Mouse (Mus musculus) erythroblast, embryonic 14.5 days (primary cell): Measurements from ENCODE around the gene Cfap36. TPM values are rescaled to one million over a fixed set of nuclear protein-coding genes. Genes with fewer than 3 reads are reported as not detected.
A peak's percentile ranks its signal among the peaks of the same experiment; 100 is the strongest.

ENCODE experiments used
- H3K27me3 ChIP-seq: 2 replicates; pipeline ENCODE4 v1.6.1; 2012; ENCODE audit warnings: inconsistent platforms; ENCODE audit not compliant: control insufficient read depth
- H3K36me3 ChIP-seq: 2 replicates; pipeline ENCODE4 v1.6.1; 2012; ENCODE audit warnings: mild to moderate bottlenecking, inconsistent platforms; ENCODE audit not compliant: control insufficient read depth
- H3K4me1 ChIP-seq: 2 replicates; pipeline ENCODE4 v1.6.1; 2012; ENCODE audit warnings: inconsistent platforms; ENCODE audit not compliant: control insufficient read depth
- H3K4me3 ChIP-seq: replicated peaks from 2 replicates; pipeline ENCODE3; 2012; ENCODE audit warnings: moderate library complexity, mild to moderate bottlenecking, inconsistent platforms
- H3K9me3 ChIP-seq: 2 replicates; pipeline ENCODE4 v1.6.1; 2012; ENCODE audit warnings: low read length, inconsistent platforms, mixed read lengths; ENCODE audit not compliant: control insufficient read depth
- GATA1 ChIP-seq: IDR thresholded peaks from 2 replicates; pipeline ENCODE4 v1.6.1; 2012; ENCODE audit warnings: low read length, inconsistent platforms, mixed read lengths
- TAL1 ChIP-seq: IDR thresholded peaks from 3 replicates; pipeline ENCODE4 v1.6.1; 2012; ENCODE audit warnings: low read length, inconsistent platforms, mixed read lengths
- polyA plus RNA-seq: library from polyadenylated mRNA; stranded (reverse); fragments of >175 nt; gene quantifications from 2 replicates; pipeline ENCODE4 v1.2.3, GENCODE M21; 2012

Gene Cfap36
- 2.4 and 3.4 TPM in 2 replicates for polyA plus RNA-seq

GRCm38 (mm10) chr11:29246883-29247650 lies at the start of gene Cfap36:
Gene Cfap36 (minus strand): TSS chr11:29247409.
- Histone ChIP-seq H3K36me3 (peaks cover 12% of the 10 kb centered on the region), H3K4me1 (peaks cover 25% of the 10 kb centered on the region), H3K27me3 (no peaks in the 10 kb centered on the region; the same call in 1 of the 2 replicates), H3K9me3 (no peaks in the 10 kb centered on the region), H3K4me3 (peak within 1 kb of the TSS; percentile 72)
- TF ChIP-seq TAL1 (no peak), GATA1 (no peak)

DNA sequence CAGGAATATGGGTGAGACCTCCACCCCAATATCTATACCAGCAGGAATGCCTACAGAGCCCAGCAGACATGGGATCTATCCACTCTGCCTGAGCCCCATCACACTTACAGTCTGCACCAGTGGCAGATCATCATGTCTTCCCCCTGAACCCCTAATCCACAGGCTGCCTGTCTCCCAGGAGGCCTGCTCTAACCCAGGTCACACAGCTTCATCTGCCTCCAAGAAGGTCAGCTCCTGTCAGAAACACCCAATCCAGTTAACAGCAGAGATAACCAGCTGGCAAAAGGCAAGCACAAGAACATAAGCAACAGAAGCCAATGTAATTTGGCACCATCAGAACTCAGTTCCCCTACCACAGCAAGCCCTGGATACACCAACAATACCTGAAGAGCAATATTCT lies 40.1 kb upstream of the Cfap36 start:
- Histone ChIP-seq H3K27me3 (no peaks in the 10 kb centered on the region; the same call in 1 of the 2 replicates), H3K36me3 (no peaks in the 10 kb centered on the region), H3K4me3 (no peak overlapping the region), H3K9me3 (no peaks in the 10 kb centered on the region), H3K4me1 (no peaks in the 10 kb centered on the region)
- no peak for TF ChIP-seq TAL1
- no peak for TF ChIP-seq GATA1

- no peaks in the 10 kb centered on the region for H3K9me3 ChIP-seq
- H3K27me3 ChIP-seq, result no peaks in the 10 kb centered on the region; the same call in 1 of the 2 replicates
- no peaks in the 10 kb centered on the region for H3K36me3 ChIP-seq
- TF ChIP-seq GATA1 (no peak), TAL1 (no peak)
- no peaks in the 10 kb centered on the region for H3K4me1 ChIP-seq
- no peak overlapping the region for H3K4me3 ChIP-seq
These were observed 38.8 kb upstream of the Cfap36 start for GRCm38 (mm10) chr11:29286040-29286439.

- Histone ChIP-seq H3K4me1 (no peaks in the 10 kb centered on the region; the same call in 1 of the 2 replicates), H3K36me3 (no peaks in the 10 kb centered on the region), H3K4me3 (no peak overlapping the region), H3K9me3 (no peaks in the 10 kb centered on the region), H3K27me3 (no peaks in the 10 kb centered on the region)
- TF ChIP-seq TAL1, result no peak
- no peak for TF ChIP-seq GATA1
These were observed 27.5 kb upstream of the Cfap36 start for GRCm38 (mm10) chr11:29274758-29275157.

DNA sequence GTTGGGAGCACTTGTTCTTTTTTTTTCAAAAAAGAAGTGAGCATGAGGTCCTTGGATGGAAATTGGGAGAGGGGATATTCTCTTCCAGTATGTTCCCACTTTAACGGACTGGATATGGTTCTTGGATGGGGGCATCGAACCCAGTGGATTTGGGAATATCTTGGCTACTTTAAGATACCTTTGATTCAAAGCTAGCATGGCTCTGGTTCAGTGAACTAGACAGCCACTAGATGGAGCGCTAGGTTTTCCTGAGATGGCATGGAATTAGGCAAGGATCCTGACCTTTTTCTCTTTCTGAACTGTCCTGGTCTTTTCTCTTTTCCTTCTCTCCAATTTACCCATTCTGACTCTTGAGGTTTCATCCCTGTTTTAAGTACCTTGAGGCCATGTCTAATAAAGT lies 20.6 kb upstream of the Cfap36 start:
- Histone ChIP-seq H3K36me3 (no peaks in the 10 kb centered on the region), H3K4me3 (no peak overlapping the region), H3K27me3 (no peaks in the 10 kb centered on the region), H3K4me1 (no peaks in the 10 kb centered on the region), H3K9me3 (no peaks in the 10 kb centered on the region)
- no peak for TF ChIP-seq GATA1
- TF ChIP-seq TAL1, result no peak

DNA sequence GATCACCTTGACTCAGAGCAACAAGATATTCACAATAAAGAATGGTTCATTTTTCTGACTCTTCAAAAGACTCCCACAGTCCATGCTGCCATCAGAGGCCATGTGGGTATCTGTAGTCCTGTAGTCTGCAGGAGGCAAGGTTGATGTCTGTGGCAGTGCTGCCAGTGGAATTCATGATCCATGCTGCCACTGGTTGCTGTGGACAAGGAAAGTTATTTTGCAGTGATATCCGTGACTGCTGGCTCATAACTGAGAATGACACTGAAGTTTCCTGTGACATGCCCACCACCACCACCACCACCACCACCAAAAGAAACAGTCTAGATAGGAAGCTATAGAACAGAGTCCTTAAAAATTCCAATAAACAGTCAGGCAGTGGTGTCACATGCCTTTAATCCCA lies 7.4 kb upstream of the Cfap36 start:
- no peaks in the 10 kb centered on the region for H3K36me3 ChIP-seq
- no peak for TF ChIP-seq TAL1
- no peak for TF ChIP-seq GATA1
- no peaks in the 10 kb centered on the region; the same call in 1 of the 2 replicates for H3K4me1 ChIP-seq
- H3K9me3 ChIP-seq, result no peaks in the 10 kb centered on the region
- no peak overlapping the region for H3K4me3 ChIP-seq
- H3K27me3 ChIP-seq, result no peaks in the 10 kb centered on the region; the same call in 1 of the 2 replicates

- TF ChIP-seq GATA1 (no peak), TAL1 (no peak)
- Histone ChIP-seq H3K27me3 (no peaks in the 10 kb centered on the region; the same call in 1 of the 2 replicates), H3K36me3 (peaks cover 2% of the 10 kb centered on the region), H3K4me3 (no peak overlapping the region), H3K9me3 (no peaks in the 10 kb centered on the region), H3K4me1 (peaks cover 25% of the 10 kb centered on the region)
These were observed 1.2 kb upstream of the Cfap36 start for GRCm38 (mm10) chr11:29248386-29248785.

DNA sequence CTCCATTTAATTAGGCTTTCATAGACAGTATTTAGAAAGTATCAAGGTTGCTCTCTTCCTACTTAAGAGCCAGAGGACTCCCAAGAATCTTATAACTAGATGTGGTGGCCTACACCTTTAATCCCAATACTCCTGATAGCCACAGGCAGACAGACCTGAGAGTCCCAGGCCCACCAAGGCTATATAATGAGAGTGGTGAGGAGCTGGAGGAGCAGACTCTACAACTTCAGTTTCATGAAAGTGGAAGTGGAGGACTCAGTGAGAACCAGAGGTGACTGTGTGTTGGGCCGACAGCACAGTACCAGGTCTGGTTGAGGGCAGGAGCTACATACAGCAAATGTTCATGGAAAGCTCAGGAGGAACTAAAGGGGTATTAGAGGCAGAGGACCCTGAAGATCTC lies 516 bp upstream of the Cfap36 start:
- no peak for TF ChIP-seq TAL1
- TF ChIP-seq GATA1, result no peak
- no peaks in the 10 kb centered on the region for H3K9me3 ChIP-seq
- peaks cover 25% of the 10 kb centered on the region for H3K4me1 ChIP-seq
- H3K36me3 ChIP-seq, result peaks cover 6% of the 10 kb centered on the region
- H3K4me3 ChIP-seq, result peak overlapping the region; percentile 72
- H3K27me3 ChIP-seq, result no peaks in the 10 kb centered on the region; the same call in 1 of the 2 replicates

- Histone ChIP-seq H3K9me3 (no peaks in the 10 kb centered on the region), H3K27me3 (no peaks in the 10 kb centered on the region; the same call in 1 of the 2 replicates), H3K4me3 (peak overlapping the region; percentile 72), H3K4me1 (peaks cover 25% of the 10 kb centered on the region), H3K36me3 (peaks cover 15% of the 10 kb centered on the region)
- TF ChIP-seq TAL1 (no peak), GATA1 (no peak)
These were observed 1.2 kb downstream of the Cfap36 start for GRCm38 (mm10) chr11:29245988-29246387.
